Mouse (Mus musculus) heart, adult 2 months (tissue): Measurements from ENCODE around the gene Gatc. TPM values are rescaled to one million over a fixed set of nuclear protein-coding genes. Genes with fewer than 3 reads are reported as not detected.

ENCODE experiments used
- DNase-seq, 2 experiments: peaks; one replicate each; pipeline ENCODE4 v3.0.0; 2021
- H3K27ac ChIP-seq: fragments of 200-600 bp; 2 replicates; pipeline ENCODE4 v1.8.1; 2022
- H3K27me3 ChIP-seq: fragments of 200-500 bp; 2 replicates; pipeline ENCODE4 v1.6.1; 2012; ENCODE audit warnings: mild to moderate bottlenecking, low read length, inconsistent platforms, mixed read lengths; ENCODE audit not compliant: control insufficient read depth, insufficient read depth
- H3K36me3 ChIP-seq: fragments of 200-500 bp; 2 replicates; pipeline ENCODE4 v1.6.1; 2012; ENCODE audit warnings: low read length, inconsistent platforms; ENCODE audit not compliant: control insufficient read depth, insufficient read depth
- H3K4me1 ChIP-seq: fragments of 200-500 bp; 2 replicates; pipeline ENCODE4 v1.6.1; 2011; ENCODE audit warnings: low read length; ENCODE audit not compliant: control insufficient read depth, insufficient read depth
- H3K4me3 ChIP-seq: fragments of 200-600 bp; 2 replicates; pipeline ENCODE4 v1.8.1; 2022
- H3K79me2 ChIP-seq: fragments of 200-500 bp; replicated peaks from 2 replicates; pipeline ENCODE4 v1.6.1; 2012; ENCODE audit warnings: mild to moderate bottlenecking, inconsistent platforms, low read length, moderate library complexity, mixed read lengths; ENCODE audit not compliant: control insufficient read depth, insufficient read depth
- H3K9ac ChIP-seq: fragments of 200-500 bp; 2 replicates; pipeline ENCODE4 v1.6.1; 2012; ENCODE audit warnings: low read depth, mild to moderate bottlenecking, control low read depth, inconsistent platforms, low read length, mixed read lengths
- CTCF ChIP-seq: fragments of 200-600 bp; IDR thresholded peaks from 2 replicates; pipeline ENCODE4 v1.8.1; 2022; ENCODE audit warnings: antibody characterized with exemption, mild to moderate bottlenecking, moderate library complexity
- EP300 ChIP-seq: fragments of 200-500 bp; IDR thresholded peaks from 2 replicates; pipeline ENCODE4 v1.6.1; 2011; ENCODE audit warnings: low read depth, low read length, control low read depth; ENCODE audit not compliant: insufficient read depth
- POLR2A ChIP-seq: fragments of 200-500 bp; IDR thresholded peaks from 2 replicates; pipeline ENCODE4 v1.6.1; 2011; ENCODE audit warnings: mild to moderate bottlenecking, low read depth, low read length, control low read depth; ENCODE audit not compliant: insufficient read depth
- WGBS: fragments of 180-500 bp; shearing (Covaris S2); methylation state at CpG from one replicate; pipeline ENCODE4 v1.1.7; 2018; 5-methylcytosine and 5-hydroxymethylcytosine counted together
- intact Hi-C: fragments of 180-260 bp; cut with DNase I; formaldehyde crosslinking; loops from one replicate; pipeline ENCODE4 v1.15.1; 2025
- polyA plus RNA-seq: library from polyadenylated mRNA; depleted of rRNA; stranded (reverse); fragments of >200 nt; gene quantifications from 2 replicates; pipeline ENCODE4 v1.2.3, GENCODE M21; 2012
- total RNA-seq, 2 experiments: library from RNA; stranded (reverse); gene quantifications; 2 replicates each; pipeline ENCODE4 v1.2.3; 2021

Gatc gene
- total and polyA plus RNA-seq, 3 experiments = 18.1 to 19.8 (median 18.2) TPM

DNA sequence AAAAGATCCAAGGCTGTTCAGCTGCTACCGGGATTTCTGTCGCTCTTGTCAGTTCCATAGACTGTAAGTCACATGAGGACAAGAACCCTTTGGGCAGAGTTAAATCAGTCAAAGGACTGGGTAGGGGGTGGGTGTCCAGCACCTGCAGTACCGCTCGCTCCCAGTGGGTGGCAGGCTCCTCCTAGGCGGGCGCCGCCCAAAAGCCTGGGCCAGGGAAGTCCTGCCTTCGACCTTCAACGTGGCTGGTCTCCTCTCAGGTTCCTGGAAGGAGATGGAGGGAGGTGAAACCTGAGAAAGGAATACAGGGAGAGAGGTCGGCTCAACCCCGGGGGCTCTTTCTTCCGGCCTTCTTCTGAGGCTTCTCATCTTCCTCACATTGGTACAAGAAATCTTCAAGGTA, 17.9 kb upstream of the Gatc start:
- H3K27me3 ChIP-seq = no peaks in the 10 kb centered on the region
- peak; percentile 79 to 91 for DNase-seq
- H3K4me1 ChIP-seq = no peaks in the 10 kb centered on the region
- no peaks in the 10 kb centered on the region for H3K36me3 ChIP-seq
- H3K27ac ChIP-seq = no peak overlapping the region
- no peaks in the 10 kb centered on the region for H3K79me2 ChIP-seq
- H3K9ac ChIP-seq = no peak overlapping the region
- intact Hi-C loops = loop anchor here (1.0 kb wide), 1 partner anchor 82 kb away; no protein-coding TSS in a partner anchor
- TF ChIP-seq EP300 = no peak
- TF ChIP-seq POLR2A = no peak
- TF ChIP-seq CTCF = peak; percentile 100; the same call in 1 of the 2 replicates
- H3K4me3 ChIP-seq = no peak overlapping the region
- 3% methylated on average over 12 of the region's 12 CpGs for WGBS

DNA sequence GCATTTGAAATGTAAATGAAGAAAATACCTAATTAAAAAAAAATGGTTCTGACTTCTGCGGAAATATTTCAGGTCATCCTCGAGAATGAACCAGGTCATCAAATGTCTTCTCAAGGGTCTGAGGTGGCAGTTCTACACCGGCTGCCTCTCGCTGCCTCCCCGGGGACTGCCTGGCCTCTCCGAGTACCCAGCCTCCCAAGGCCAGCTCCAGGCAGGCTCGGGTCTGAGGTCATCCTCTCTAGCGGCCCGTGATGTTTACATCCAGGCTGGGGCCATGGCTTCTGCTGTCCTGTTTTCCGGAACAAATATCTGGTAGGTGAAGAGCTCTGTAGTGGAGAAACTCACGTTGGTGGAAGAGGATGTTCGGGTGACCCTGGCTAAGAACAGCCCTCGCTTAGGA, 14.1 kb upstream of the Gatc start:
- H3K9ac ChIP-seq = no peak overlapping the region
- H3K27me3 ChIP-seq = no peaks in the 10 kb centered on the region
- H3K4me3 ChIP-seq = no peak overlapping the region
- intact Hi-C loops = no loop called here
- H3K4me1 ChIP-seq = no peaks in the 10 kb centered on the region
- no peaks in the 10 kb centered on the region for H3K36me3 ChIP-seq
- no peak for DNase-seq
- H3K27ac ChIP-seq = no peak overlapping the region
- WGBS = 45% methylated on average over 13 of the region's 13 CpGs
- TF ChIP-seq POLR2A = no peak
- TF ChIP-seq CTCF = no peak
- TF ChIP-seq EP300 = no peak
- no peaks in the 10 kb centered on the region for H3K79me2 ChIP-seq

DNA sequence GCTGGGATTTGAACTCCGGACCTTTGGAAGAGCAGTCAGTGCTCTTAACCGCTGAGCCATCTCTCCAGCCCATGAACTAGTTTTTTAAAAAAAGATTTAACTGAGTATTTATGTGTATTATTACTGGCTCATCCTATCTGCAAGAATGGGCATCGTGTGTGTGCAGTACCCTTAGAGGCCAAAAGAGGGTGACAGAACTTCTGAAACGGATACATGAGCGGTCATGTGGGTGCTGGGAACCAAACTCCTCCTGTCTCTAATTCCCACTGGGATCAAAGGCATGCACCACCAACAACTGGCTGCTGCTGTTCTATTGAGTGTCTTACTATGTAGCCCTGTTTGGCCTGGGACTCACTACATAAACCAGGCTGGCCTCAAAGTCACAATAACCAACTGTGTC, 10.4 kb upstream of the Gatc start:
- Histone ChIP-seq H3K36me3 (peaks cover 5% of the 10 kb centered on the region), H3K27ac (no peak overlapping the region), H3K27me3 (no peaks in the 10 kb centered on the region), H3K4me1 (peaks cover 4% of the 10 kb centered on the region), H3K9ac (no peak overlapping the region), H3K4me3 (no peak overlapping the region), H3K79me2 (peaks cover 4% of the 10 kb centered on the region)
- 88% methylated on average over 5 of the region's 5 CpGs for WGBS
- DNase-seq = no peak
- TF ChIP-seq POLR2A = no peak
- 0 out of 2 replicates have a peak, but pooled peaks have one; percentile 15 for TF ChIP-seq CTCF
- intact Hi-C loops = no loop called here

DNA sequence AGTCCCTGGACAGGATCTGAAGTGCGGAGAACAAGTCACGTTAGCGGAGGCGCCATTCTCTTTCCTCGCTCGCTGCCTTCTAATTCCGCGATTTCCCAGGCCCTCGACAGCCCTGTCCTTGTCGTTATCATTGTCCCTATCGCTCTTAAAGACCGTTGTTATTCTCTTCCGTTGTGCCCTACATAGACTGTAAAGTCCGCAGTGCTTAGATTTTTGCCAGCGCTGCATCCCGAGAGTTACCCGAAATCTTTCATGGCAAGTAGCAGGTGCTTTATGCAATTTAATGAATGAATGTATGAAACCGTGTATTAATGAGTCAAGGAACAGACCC, 8.2 kb upstream of the Gatc start:
- intact Hi-C loops = loop anchor here (2.0 to 10.0 kb wide), 4 partner anchors 48 to 224 kb away; partner anchors contain the start of genes Dynll1 and Rplp0
- Histone ChIP-seq H3K36me3 (peaks cover 5% of the 10 kb centered on the region), H3K27ac (peak overlapping the region; percentile 93), H3K27me3 (no peaks in the 10 kb centered on the region), H3K9ac (peak overlapping the region; percentile 77), H3K4me1 (peaks cover 4% of the 10 kb centered on the region), H3K4me3 (peak overlapping the region; percentile 90), H3K79me2 (peaks cover 4% of the 10 kb centered on the region)
- WGBS = under 1% methylated on average over 18 of the region's 18 CpGs
- DNase-seq = no peak
- TF ChIP-seq CTCF (no peak), POLR2A (no peak), EP300 (no peak)

DNA sequence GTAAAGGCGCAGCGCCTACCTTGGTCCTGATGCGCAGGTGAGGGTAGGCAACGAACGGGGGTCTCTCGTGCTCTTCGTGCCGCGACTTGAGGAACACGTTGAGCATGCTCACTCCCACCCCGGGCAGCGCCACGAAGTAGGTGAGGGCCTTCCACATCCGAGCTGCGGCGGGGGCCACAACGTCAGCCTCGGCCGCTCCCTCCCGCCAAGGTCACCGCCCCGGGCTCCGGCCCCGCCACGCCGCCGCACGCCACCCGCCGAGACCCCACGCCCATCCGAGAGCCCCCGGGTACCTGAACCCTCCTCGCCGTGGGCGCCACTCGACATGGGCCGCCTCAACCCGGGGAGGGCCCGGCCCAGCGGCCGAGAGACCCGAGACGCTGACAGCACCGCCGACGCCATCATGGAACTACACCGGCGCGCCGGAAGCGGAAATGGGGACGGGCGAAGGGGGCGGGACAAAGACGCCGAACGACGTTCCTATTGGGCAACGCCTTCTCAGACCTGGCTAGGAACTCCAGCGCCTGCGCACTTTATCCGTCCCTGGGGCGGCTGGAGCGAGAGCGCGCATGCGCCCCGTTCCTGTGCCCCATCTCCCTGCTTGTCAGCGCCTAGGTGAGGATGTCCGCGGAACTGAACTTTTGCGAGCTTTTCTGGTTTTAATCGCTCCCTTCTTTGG, 7.7 kb upstream of the Gatc start, which contains the start of gene Cox6a1:
Gene Cox6a1 (minus strand): TSS at position 436 of the 679 bp plus-strand sequence.
- Histone ChIP-seq H3K36me3 (peaks cover 5% of the 10 kb centered on the region), H3K27ac (peak within 1 kb of the TSS; percentile 93), H3K4me3 (peak within 1 kb of the TSS; percentile 90), H3K9ac (peak within 1 kb of the TSS; percentile 96), H3K4me1 (peaks cover 4% of the 10 kb centered on the region), H3K79me2 (peaks cover 4% of the 10 kb centered on the region), H3K27me3 (no peaks in the 10 kb centered on the region)
- peak; percentile 98 to 99 for DNase-seq
- intact Hi-C loops = loop anchor here (2.0 to 10.0 kb wide), 4 partner anchors 48 to 224 kb away; partner anchors contain the start of genes Dynll1 and Rplp0
- TF ChIP-seq CTCF = peak; percentile 48
- TF ChIP-seq EP300 = no peak
- peak; percentile 92 for TF ChIP-seq POLR2A
- under 1% methylated on average over 74 of the region's 74 CpGs for WGBS

DNA sequence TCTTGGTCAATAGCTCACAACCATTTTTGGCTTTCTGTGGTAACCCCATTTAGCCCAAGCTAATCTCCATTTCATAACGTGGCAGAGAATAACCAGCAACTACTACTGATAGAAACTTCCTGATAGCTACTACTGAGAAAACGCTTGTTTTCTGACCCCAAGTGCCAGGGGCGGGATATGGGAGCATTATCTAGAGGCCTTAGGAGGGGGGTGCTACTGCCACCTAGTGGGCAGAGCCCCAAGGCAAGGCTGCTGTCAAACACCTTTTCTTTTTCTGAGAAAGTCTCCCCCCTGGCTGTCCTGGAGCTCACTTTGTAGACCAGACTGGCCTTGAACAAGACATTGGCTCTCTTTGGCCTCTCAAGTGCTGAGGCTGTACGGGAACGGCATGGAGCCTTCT, 6.6 kb upstream of the Gatc start:
- intact Hi-C loops = loop anchor here (5.0 to 10.0 kb wide), 3 partner anchors 160 to 223 kb away; partner anchors contain the start of gene Rplp0
- 0 out of 2 replicates have a peak, but pooled peaks have one; percentile 56 for TF ChIP-seq EP300
- TF ChIP-seq POLR2A = no peak
- TF ChIP-seq CTCF = peak; percentile 97

More for the DNA sequence above, 6.6 kb upstream of the Gatc start:
- peaks cover 5% of the 10 kb centered on the region for H3K36me3 ChIP-seq
- H3K4me1 ChIP-seq = peaks cover 4% of the 10 kb centered on the region
- no peaks in the 10 kb centered on the region for H3K27me3 ChIP-seq
- H3K9ac ChIP-seq = 0 out of 2 replicates have a peak overlapping the region, but pooled peaks have one; percentile 30
- peak overlapping the region; percentile 90 for H3K4me3 ChIP-seq
- WGBS = 1% methylated on average over 5 of the region's 5 CpGs
- peak overlapping the region; percentile 93; the same call in 1 of the 2 replicates for H3K27ac ChIP-seq
- peak; percentile 84 to 87 for DNase-seq
- peaks cover 4% of the 10 kb centered on the region for H3K79me2 ChIP-seq
